Comparison of ENCODE assay signal across 17 mouse cellular contexts in genomic region chr5:30152007-30152406, GRCm38 (mm10). TPM values are rescaled to one million over a fixed set of nuclear protein-coding genes. Genes with fewer than 3 reads are reported as not detected.
DNase-seq lines count a peak whose midpoint lies in the region; ATAC-seq and TF ChIP-seq lines count a peak whose summit lies in the region.
"Had no signal": no experiment of that assay in that cellular context is flagged by ENCODE, and none has a peak within 500 bp of the region (broad histone marks: within the 10 kb centered on the region; RNA-seq: fewer than 3 reads in every experiment).

No protein-coding gene starts in this region.

- no peak overlapping the region for H3K27ac ChIP-seq in forebrain, embryonic 13.5 days
- H3K27ac ChIP-seq in forebrain, embryonic 11.5 days (ENCODE audit: low read depth, low read length): no peak overlapping the region
- no peak overlapping the region for H3K27ac ChIP-seq in kidney, embryonic 15.5 days
- no peak overlapping the region for H3K27ac ChIP-seq in liver, embryonic 14.5 days
- H3K27ac ChIP-seq: midbrain, embryonic 13.5 days; neural tube, embryonic 13.5 days had no signal

- no peak for ATAC-seq in forebrain, embryonic 13.5 days
- ATAC-seq in forebrain, embryonic 11.5 days (replicated peaks; ENCODE audit: low FRiP score): no peak
- no peak for ATAC-seq in kidney, embryonic 15.5 days (replicated peaks; ENCODE audit: low FRiP score)
- no peak for ATAC-seq in liver, embryonic 14.5 days (ENCODE audit: insufficient read depth)
- ATAC-seq: midbrain, embryonic 13.5 days had no signal

- WGBS in forebrain, embryonic 13.5 days: 43% methylated on average over 4 of the region's 4 CpGs
- 45% methylated on average over 4 of the region's 4 CpGs for WGBS in forebrain, embryonic 11.5 days
- WGBS in kidney, embryonic 15.5 days: 71% methylated on average over 4 of the region's 4 CpGs
- WGBS in liver, embryonic 14.5 days (ENCODE audit: insufficient replicate concordance): 74% methylated on average over 4 of the region's 4 CpGs

- H3K27me3 ChIP-seq in forebrain, embryonic 13.5 days: no peaks in the 10 kb centered on the region
- no peaks in the 10 kb centered on the region for H3K27me3 ChIP-seq in forebrain, embryonic 11.5 days (ENCODE audit: control insufficient read depth, insufficient read depth, low read length)
- H3K27me3 ChIP-seq in kidney, embryonic 15.5 days: no peaks in the 10 kb centered on the region
- H3K27me3 ChIP-seq in liver, embryonic 14.5 days (ENCODE audit: control insufficient read depth, insufficient read depth, low read length): no peaks in the 10 kb centered on the region
- H3K27me3 ChIP-seq: midbrain, embryonic 13.5 days; neural tube, embryonic 13.5 days had no signal

- no peak for TF ChIP-seq EP300 in liver, embryonic 14.5 days (IDR thresholded peaks at IDR 0.05; ENCODE audit: low read depth)

- H3K4me3 ChIP-seq in forebrain, embryonic 13.5 days: no peak overlapping the region
- no peak overlapping the region for H3K4me3 ChIP-seq in forebrain, embryonic 11.5 days (ENCODE audit: low read depth, low read length)
- no peak overlapping the region for H3K4me3 ChIP-seq in kidney, embryonic 15.5 days (replicated peaks)
- no peak overlapping the region for H3K4me3 ChIP-seq in liver, embryonic 14.5 days (ENCODE audit: insufficient read depth in 1 of 2, low read depth in 2 of 2, low read length in 2 of 2)
- H3K4me3 ChIP-seq: erythroblast, embryonic 14.5 days; midbrain, embryonic 13.5 days; neural tube, embryonic 13.5 days had no signal

- 0 out of 2 replicates have a peak overlapping the region, but pooled peaks have one; percentile 10 for H3K4me2 ChIP-seq in forebrain, embryonic 13.5 days
- no peak overlapping the region for H3K4me2 ChIP-seq in forebrain, embryonic 11.5 days (ENCODE audit: low read depth, low read length, severe bottlenecking)
- no peak overlapping the region for H3K4me2 ChIP-seq in kidney, embryonic 15.5 days
- peak overlapping the region; percentile 27 for H3K4me2 ChIP-seq in liver, embryonic 14.5 days (ENCODE audit: low read depth)
- H3K4me2 ChIP-seq: midbrain, embryonic 13.5 days; neural tube, embryonic 13.5 days had no signal

- no peak for DNase-seq in forebrain, embryonic 11.5 days (ENCODE audit: low spot score)
- peak; percentile 49 to 72 for DNase-seq in kidney, adult 8-10 months
- DNase-seq in heart, postnatal 10 days: peak; percentile 70 to 76
- no peak for DNase-seq in liver, embryonic 14.5 days (ENCODE audit: low read depth in 3 of 3, low spot score in 3 of 3)
- no peak for DNase-seq in frontal cortex, postnatal 25 days (ENCODE audit: low spot score in 2 of 2)
- no peak for DNase-seq in testis, postnatal 10 days (ENCODE audit: low spot score)
- DNase-seq: gastrocnemius, postnatal 10 days; lung, postnatal 10 days; right cerebral cortex, postnatal 4 days; thymus, adult 18-20 months had no signal

- intact Hi-C loops in heart, postnatal 10 days (cut with DNase I): no loop called here

- H3K9ac ChIP-seq in forebrain, embryonic 13.5 days: no peak overlapping the region
- no peak overlapping the region for H3K9ac ChIP-seq in forebrain, embryonic 11.5 days (ENCODE audit: low read length)
- no peak overlapping the region for H3K9ac ChIP-seq in kidney, embryonic 15.5 days
- H3K9ac ChIP-seq in liver, embryonic 14.5 days (replicated peaks): no peak overlapping the region
- H3K9ac ChIP-seq: midbrain, embryonic 13.5 days; neural tube, embryonic 13.5 days had no signal

- peaks cover 34% of the 10 kb centered on the region for H3K4me1 ChIP-seq in forebrain, embryonic 13.5 days
- peaks cover 5% of the 10 kb centered on the region; the same call in 1 of the 2 replicates for H3K4me1 ChIP-seq in forebrain, embryonic 11.5 days (replicated peaks; ENCODE audit: control insufficient read depth, insufficient read depth, low read length)
- H3K4me1 ChIP-seq in kidney, embryonic 15.5 days: peaks cover 22% of the 10 kb centered on the region
- peaks cover 6% of the 10 kb centered on the region in 2 experiments for H3K4me1 ChIP-seq in liver, embryonic 14.5 days (replicated peaks; ENCODE audit: control insufficient read depth in 2 of 2, insufficient read depth in 2 of 2, low read length in 1 of 2)

- peaks cover 3% of the 10 kb centered on the region for H3K36me3 ChIP-seq in forebrain, embryonic 13.5 days (ENCODE audit: poor library complexity, severe bottlenecking)
- no peaks in the 10 kb centered on the region for H3K36me3 ChIP-seq in forebrain, embryonic 11.5 days (ENCODE audit: control insufficient read depth, insufficient read depth, low read length)
- H3K36me3 ChIP-seq in kidney, embryonic 15.5 days: peaks cover 12% of the 10 kb centered on the region
- peaks cover 2% of the 10 kb centered on the region; the same call in 1 of the 2 replicates for H3K36me3 ChIP-seq in liver, embryonic 14.5 days (replicated peaks; ENCODE audit: control insufficient read depth, insufficient read depth, low read depth)

- H3K9me3 ChIP-seq in forebrain, embryonic 13.5 days (replicated peaks): no peaks in the 10 kb centered on the region
- no peaks in the 10 kb centered on the region for H3K9me3 ChIP-seq in forebrain, embryonic 11.5 days (ENCODE audit: control insufficient read depth, low read length)
- no peaks in the 10 kb centered on the region for H3K9me3 ChIP-seq in kidney, embryonic 15.5 days (replicated peaks)
- no peaks in the 10 kb centered on the region for H3K9me3 ChIP-seq in liver, embryonic 14.5 days (ENCODE audit: control insufficient read depth, low read length)
- H3K9me3 ChIP-seq: G1E; midbrain, embryonic 13.5 days; neural tube, embryonic 13.5 days had no signal

- no peak for TF ChIP-seq CTCF in liver, embryonic 14.5 days (IDR thresholded peaks at IDR 0.05; ENCODE audit: low read depth)

RNA-seq across cellular contexts. Expression of gene Hadha, which starts 3.0 kb away (rescaled TPM):
- 81.1 and 87.6 TPM in 2 replicates for polyA plus RNA-seq in forebrain, embryonic 13.5 days (2015; fragmentation: Nextera tagmentation; extraction: Ambion mirVana)
- 93.1 and 97.4 TPM in 2 replicates for polyA plus RNA-seq in forebrain, embryonic 11.5 days (2014; fragmentation: Nextera tagmentation; extraction: Ambion mirVana)
- polyA plus RNA-seq in kidney, embryonic 15.5 days (2015; fragmentation: Nextera tagmentation; extraction: Ambion mirVana): 149 and 156 TPM in 2 replicates
- total RNA-seq in heart, postnatal 10 days (2021): 1,000 to 10,000 TPM; 1,297 to 1,510 TPM
- polyA plus RNA-seq in liver, embryonic 14.5 days (2012; rRNA removed): 28.3 and 40.0 TPM in 2 replicates
- 73.9 and 84.9 TPM in 2 replicates for polyA plus RNA-seq in liver, embryonic 14.5 days (2014; fragmentation: Nextera tagmentation; extraction: Ambion mirVana)

RNA-seq across cellular contexts. Expression of gene Hadhb, which starts 3.0 kb away (rescaled TPM):
- polyA plus RNA-seq in forebrain, embryonic 13.5 days (2015; fragmentation: Nextera tagmentation; extraction: Ambion mirVana): 80.2 and 83.9 TPM in 2 replicates
- polyA plus RNA-seq in forebrain, embryonic 11.5 days (2014; fragmentation: Nextera tagmentation; extraction: Ambion mirVana): 105 and 108 TPM in 2 replicates
- polyA plus RNA-seq in kidney, embryonic 15.5 days (2015; fragmentation: Nextera tagmentation; extraction: Ambion mirVana): 157 TPM in 2 replicates
- total RNA-seq in heart, postnatal 10 days (2021): 1,000 to 10,000 TPM; 1,544 to 1,693 TPM
- polyA plus RNA-seq in liver, embryonic 14.5 days (2012; rRNA removed): 42.0 and 60.7 TPM in 2 replicates
- polyA plus RNA-seq in liver, embryonic 14.5 days (2014; fragmentation: Nextera tagmentation; extraction: Ambion mirVana): 123 and 126 TPM in 2 replicates

RNA-seq across cellular contexts. Expression of gene 3110082J24Rik, which starts 46.1 kb away (rescaled TPM):
- polyA plus RNA-seq in forebrain, embryonic 13.5 days (2015; fragmentation: Nextera tagmentation; extraction: Ambion mirVana): 6.3 and 9.1 TPM in 2 replicates
- 3.6 and 4.7 TPM in 2 replicates for polyA plus RNA-seq in forebrain, embryonic 11.5 days (2014; fragmentation: Nextera tagmentation; extraction: Ambion mirVana)
- polyA plus RNA-seq in kidney, embryonic 15.5 days (2015; fragmentation: Nextera tagmentation; extraction: Ambion mirVana): not detected in 2 replicates
- not detected for total RNA-seq in heart, postnatal 10 days (2021)
- not detected in 2 replicates for polyA plus RNA-seq in liver, embryonic 14.5 days (2012; rRNA removed)
- polyA plus RNA-seq in liver, embryonic 14.5 days (2014; fragmentation: Nextera tagmentation; extraction: Ambion mirVana): not detected in 2 replicates
- total RNA-seq: G1E; gastrocnemius, postnatal 10 days had no signal
- polyA plus RNA-seq: erythroblast, embryonic 14.5 days; G1E had no signal

RNA-seq across cellular contexts. Expression of gene Garem2, which starts 47.0 kb away (rescaled TPM):
- polyA plus RNA-seq in forebrain, embryonic 13.5 days (2015; fragmentation: Nextera tagmentation; extraction: Ambion mirVana): 14.4 and 14.8 TPM in 2 replicates
- 17.2 and 19.8 TPM in 2 replicates for polyA plus RNA-seq in forebrain, embryonic 11.5 days (2014; fragmentation: Nextera tagmentation; extraction: Ambion mirVana)
- 0.55 and 0.62 TPM in 2 replicates for polyA plus RNA-seq in kidney, embryonic 15.5 days (2015; fragmentation: Nextera tagmentation; extraction: Ambion mirVana)
- under 1 TPM; 0.22 to 0.26 TPM for total RNA-seq in heart, postnatal 10 days (2021)
- polyA plus RNA-seq in liver, embryonic 14.5 days (2012; rRNA removed): 0.03 and 0.04 TPM in 2 replicates
- polyA plus RNA-seq in liver, embryonic 14.5 days (2014; fragmentation: Nextera tagmentation; extraction: Ambion mirVana): 0.05 TPM in 1 of 2 replicates, not detected in the other
- polyA plus RNA-seq: erythroblast, embryonic 14.5 days; G1E had no signal

RNA-seq across cellular contexts. Expression of gene Adgrf3, which starts 53.5 kb away (rescaled TPM):
- not detected in 2 replicates for polyA plus RNA-seq in forebrain, embryonic 13.5 days (2015; fragmentation: Nextera tagmentation; extraction: Ambion mirVana)
- not detected in 2 replicates for polyA plus RNA-seq in forebrain, embryonic 11.5 days (2014; fragmentation: Nextera tagmentation; extraction: Ambion mirVana)
- 0.17 and 0.26 TPM in 2 replicates for polyA plus RNA-seq in kidney, embryonic 15.5 days (2015; fragmentation: Nextera tagmentation; extraction: Ambion mirVana)
- total RNA-seq in heart, postnatal 10 days (2021): under 1 TPM; 0.42 to 0.45 TPM
- 0.01 and 0.02 TPM in 2 replicates for polyA plus RNA-seq in liver, embryonic 14.5 days (2012; rRNA removed)
- polyA plus RNA-seq in liver, embryonic 14.5 days (2014; fragmentation: Nextera tagmentation; extraction: Ambion mirVana): not detected in 2 replicates
- total RNA-seq: gastrocnemius, postnatal 10 days; left cerebral cortex, postnatal 25 days had no signal
- polyA plus RNA-seq: erythroblast, embryonic 14.5 days; midbrain, embryonic 13.5 days; neural tube, embryonic 13.5 days had no signal

Comparison
In these comparisons a context has a peak if more than half of its experiments do, and no peak if none do; other contexts are left out.
1. H3K4me2 ChIP-seq: peak in forebrain, embryonic 13.5 days (single experiment) and liver, embryonic 14.5 days (single experiment); none in forebrain, embryonic 11.5 days (single experiment) and kidney, embryonic 15.5 days (single experiment).
2. DNase-seq: peak in kidney, adult 8-10 months (2 of 2) and heart, postnatal 10 days (2 of 2); none in forebrain, embryonic 11.5 days (single experiment), liver, embryonic 14.5 days (0 of 3), frontal cortex, postnatal 25 days (0 of 2) and testis, postnatal 10 days (single experiment).